Mouse (Mus musculus): ENCODE measurements around the gene Olfr316. TPM values are rescaled to one million over a fixed set of nuclear protein-coding genes. Genes with fewer than 3 reads are reported as not detected.

The Olfr316 gene
- total and polyA plus RNA-seq, 3 experiments, result not detected

DNA sequence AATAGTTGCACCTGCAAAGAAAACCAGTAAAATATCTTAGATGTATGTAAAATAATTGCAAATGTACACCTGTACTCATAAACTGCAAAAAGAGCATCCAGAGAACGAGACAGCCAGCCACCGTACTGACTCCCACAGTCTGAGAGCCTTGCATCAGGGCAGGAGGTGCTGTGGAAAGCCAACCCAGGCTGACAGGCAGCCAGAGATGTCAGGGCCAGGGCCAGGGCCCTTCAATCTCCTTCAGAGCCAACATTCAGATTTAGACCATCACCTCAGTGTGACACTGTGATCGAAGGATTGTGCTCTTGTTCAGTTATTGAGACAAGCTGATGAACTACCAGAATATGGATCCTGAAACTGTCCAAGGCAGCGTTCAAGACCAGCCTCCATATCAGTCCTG, 32.8 kb upstream of the Olfr316 start:
- Histone ChIP-seq H3K27me3 (replicated peaks) (peaks cover 32% of the 10 kb centered on the region), H3K9me3 (replicated peaks; ENCODE audit: low read length) (no peaks in the 10 kb centered on the region), H3K27ac (ENCODE audit: insufficient read depth, low read depth) (no peak overlapping the region), H3K9ac (ENCODE audit: insufficient read depth, low read depth) (no peak overlapping the region), H3K4me2 (ENCODE audit: insufficient read depth, low read depth, poor library complexity, severe bottlenecking) (no peak overlapping the region), H3K4me1 (ENCODE audit: control insufficient read depth in 1 of 2, insufficient read depth in 2 of 2) (no peaks in the 10 kb centered on the region), H3K36me3 (replicated peaks in 1 of 2; ENCODE audit: control insufficient read depth in 1 of 2, insufficient read depth in 1 of 2, low read length in 1 of 2) (no peaks in the 10 kb centered on the region), H3K4me3 (replicated peaks in 1 of 3; ENCODE audit: low read depth in 2 of 3, low read length in 2 of 3, poor library complexity in 1 of 3) (no peak overlapping the region), H3K79me2 (replicated peaks; ENCODE audit: control insufficient read depth, extremely low read depth, insufficient read depth, poor library complexity, severe bottlenecking) (no peaks in the 10 kb centered on the region)
- in situ Hi-C loops (cut with MboI; ENCODE audit: low pct_ligation_motif_present, low pct_unique_long_range_greater_than_20kb, low sequenced_read_pairs) (no loop called here), dilution Hi-C loops (cut with MboI; ENCODE audit: extremely low pct_ligation_motif_present, extremely low pct_unique_long_range_greater_than_20kb, low sequenced_read_pairs) (no loop called here)
- no peak for DNase-seq (ENCODE audit: extremely low read depth)
- TF ChIP-seq JUND (conservative IDR thresholded peaks at IDR 0.05; ENCODE audit: low read depth, low read length), result no peak
- TF ChIP-seq HCFC1 (IDR thresholded peaks at IDR 0.05; ENCODE audit: low read depth, low read length), result no peak
- TF ChIP-seq MAFK (IDR thresholded peaks at IDR 0.05; ENCODE audit: insufficient replicate concordance, low read length), result no peak
- TF ChIP-seq NRF1 (IDR thresholded peaks at IDR 0.05; ENCODE audit: low read depth, low read length), result no peak
- TF ChIP-seq MXI1 (IDR thresholded peaks at IDR 0.05; ENCODE audit: low read depth, low read length), result no peak
- no peak for TF ChIP-seq KAT2A (IDR thresholded peaks at IDR 0.05; ENCODE audit: insufficient replicate concordance, low read length)
- TF ChIP-seq POLR2AphosphoS2 (IDR thresholded peaks at IDR 0.05; ENCODE audit: low read depth, low read length), result no peak
- no peak for TF ChIP-seq ZMIZ1 (IDR thresholded peaks at IDR 0.05; ENCODE audit: low read depth, low read length)
- no peak for TF ChIP-seq POLR2A (IDR thresholded peaks at IDR 0.05; ENCODE audit: low read depth, low read length)
- no peak for TF ChIP-seq PAX5 (IDR thresholded peaks at IDR 0.05; ENCODE audit: low read length)
- no peak for TF ChIP-seq BHLHE40 (IDR thresholded peaks at IDR 0.05; ENCODE audit: low read depth, low read length)
- TF ChIP-seq TBP (conservative IDR thresholded peaks at IDR 0.05; ENCODE audit: low read depth, low read length), result no peak
- no peak for TF ChIP-seq EP300 (IDR thresholded peaks at IDR 0.05; ENCODE audit: low read length)
- TF ChIP-seq ZC3H11A (IDR thresholded peaks at IDR 0.05; ENCODE audit: low read depth, low read length), result no peak
- no peak for TF ChIP-seq ELF1 (IDR thresholded peaks at IDR 0.05; ENCODE audit: low read depth, low read length)
- TF ChIP-seq USF1 (IDR thresholded peaks at IDR 0.05; ENCODE audit: low read depth, low read length), result no peak
- TF ChIP-seq IRF4 (IDR thresholded peaks at IDR 0.05; ENCODE audit: low read depth, low read length), result no peak
- no peak for TF ChIP-seq ZNF384 (IDR thresholded peaks at IDR 0.05; ENCODE audit: low read depth, low read length)
- TF ChIP-seq MEF2A (IDR thresholded peaks at IDR 0.05; ENCODE audit: borderline replicate concordance, low read depth, low read length), result no peak

DNA sequence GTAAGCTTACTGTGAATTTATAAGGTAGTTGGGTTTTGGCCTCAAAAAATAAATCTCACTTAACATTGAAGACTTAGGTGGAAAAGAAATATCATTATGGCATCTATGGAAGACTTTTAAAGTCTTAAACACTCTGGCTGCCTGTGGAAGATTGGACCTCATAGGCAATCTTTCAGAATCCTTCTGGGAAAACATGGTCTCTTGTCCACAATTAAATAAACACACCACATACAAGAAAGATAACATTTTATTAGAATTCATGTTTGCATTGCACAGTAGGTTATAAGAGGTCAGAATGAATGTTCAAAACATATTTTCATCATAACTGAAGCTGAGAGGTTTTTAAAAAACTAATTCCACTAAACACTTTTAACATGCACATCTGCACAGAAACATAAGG, 28.6 kb upstream of the Olfr316 start, which contains the start of gene Olfr318:
Gene Olfr318, minus strand, starts transcription at position 101 of the 400 bp plus-strand sequence.
- Histone ChIP-seq H3K4me1 (ENCODE audit: control insufficient read depth in 1 of 2, insufficient read depth in 2 of 2) (no peaks in the 10 kb centered on the region), H3K36me3 (replicated peaks in 1 of 2; ENCODE audit: control insufficient read depth in 1 of 2, insufficient read depth in 1 of 2, low read length in 1 of 2) (no peaks in the 10 kb centered on the region), H3K4me3 (replicated peaks in 1 of 3; ENCODE audit: low read depth in 2 of 3, low read length in 2 of 3, poor library complexity in 1 of 3) (no peak within 1 kb of the TSS), H3K9ac (ENCODE audit: insufficient read depth, low read depth) (no peak within 1 kb of the TSS), H3K27me3 (replicated peaks) (peaks cover 48% of the 10 kb centered on the region), H3K9me3 (replicated peaks; ENCODE audit: low read length) (peaks cover 2% of the 10 kb centered on the region), H3K79me2 (replicated peaks; ENCODE audit: control insufficient read depth, extremely low read depth, insufficient read depth, poor library complexity, severe bottlenecking) (no peaks in the 10 kb centered on the region), H3K4me2 (ENCODE audit: insufficient read depth, low read depth, poor library complexity, severe bottlenecking) (no peak within 1 kb of the TSS), H3K27ac (ENCODE audit: insufficient read depth, low read depth) (no peak within 1 kb of the TSS)
- dilution Hi-C loops (cut with MboI; ENCODE audit: extremely low pct_ligation_motif_present, extremely low pct_unique_long_range_greater_than_20kb, low sequenced_read_pairs), result no loop called here
- no peak for DNase-seq (ENCODE audit: extremely low read depth)
- no peak for TF ChIP-seq RCOR1 (conservative IDR thresholded peaks at IDR 0.05; ENCODE audit: low read depth, low read length)
- no peak for TF ChIP-seq ZNF384 (IDR thresholded peaks at IDR 0.05; ENCODE audit: low read depth, low read length)
- no peak for TF ChIP-seq NRF1 (IDR thresholded peaks at IDR 0.05; ENCODE audit: low read depth, low read length)
- no peak for TF ChIP-seq PAX5 (IDR thresholded peaks at IDR 0.05; ENCODE audit: low read length)
- no peak for TF ChIP-seq MAFK (IDR thresholded peaks at IDR 0.05; ENCODE audit: insufficient replicate concordance, low read length)
- no peak for TF ChIP-seq EP300 (IDR thresholded peaks at IDR 0.05; ENCODE audit: low read length)
- TF ChIP-seq HCFC1 (IDR thresholded peaks at IDR 0.05; ENCODE audit: low read depth, low read length), result no peak
- TF ChIP-seq USF1 (IDR thresholded peaks at IDR 0.05; ENCODE audit: low read depth, low read length), result no peak
- TF ChIP-seq ZKSCAN1 (IDR thresholded peaks at IDR 0.05; ENCODE audit: borderline replicate concordance, low read depth, low read length), result no peak
- TF ChIP-seq ELF1 (IDR thresholded peaks at IDR 0.05; ENCODE audit: low read depth, low read length), result no peak
- TF ChIP-seq GABPA (IDR thresholded peaks at IDR 0.05; ENCODE audit: insufficient replicate concordance, low read depth, low read length), result no peak
- no peak for TF ChIP-seq JUND (conservative IDR thresholded peaks at IDR 0.05; ENCODE audit: low read depth, low read length)
- TF ChIP-seq JUN (IDR thresholded peaks at IDR 0.05; ENCODE audit: insufficient read depth, low read depth, low read length), result no peak
- TF ChIP-seq TBP (conservative IDR thresholded peaks at IDR 0.05; ENCODE audit: low read depth, low read length), result no peak
- TF ChIP-seq IRF4 (IDR thresholded peaks at IDR 0.05; ENCODE audit: low read depth, low read length), result no peak
- no peak for TF ChIP-seq KAT2A (IDR thresholded peaks at IDR 0.05; ENCODE audit: insufficient replicate concordance, low read length)
- no peak for TF ChIP-seq CHD2 (IDR thresholded peaks at IDR 0.05; ENCODE audit: low read length)
- TF ChIP-seq ZMIZ1 (IDR thresholded peaks at IDR 0.05; ENCODE audit: low read depth, low read length), result no peak
- in situ Hi-C loops (cut with MboI; ENCODE audit: low pct_ligation_motif_present, low pct_unique_long_range_greater_than_20kb, low sequenced_read_pairs), result no loop called here
